Mouse (Mus musculus) intestine, embryonic 15.5 days (tissue): ENCODE data around the gene Nop16. TPM values are rescaled to one million over a fixed set of nuclear protein-coding genes. Genes with fewer than 3 reads are reported as not detected.

Experiments
- ATAC-seq: fragments of 200-750 bp; cut with Nextera tagmentation; 2 replicates; pipeline ENCODE4 v1.8.0; 2017; ENCODE audit warnings: moderate TSS enrichment, moderate library complexity
- H3K27ac ChIP-seq: fragments of 300-500 bp; sonication (generic); 2 replicates; pipeline ENCODE4 v1.5.1; 2015; ENCODE audit warnings: mild to moderate bottlenecking, inconsistent platforms
- H3K27me3 ChIP-seq: fragments of 300-500 bp; sonication (generic); replicated peaks from 2 replicates; pipeline ENCODE4 v1.6.1; 2015; ENCODE audit warnings: inconsistent platforms
- H3K36me3 ChIP-seq: fragments of 300-500 bp; sonication (generic); 2 replicates; pipeline ENCODE4 v1.6.1; 2015; ENCODE audit warnings: inconsistent platforms
- H3K4me1 ChIP-seq: fragments of 300-500 bp; sonication (generic); replicated peaks from 2 replicates; pipeline ENCODE4 v1.6.1; 2015; ENCODE audit warnings: inconsistent platforms
- H3K4me2 ChIP-seq: fragments of 300-500 bp; sonication (generic); replicated peaks from 2 replicates; pipeline ENCODE4 v1.6.1; 2015; ENCODE audit warnings: mild to moderate bottlenecking, inconsistent platforms
- H3K4me3 ChIP-seq: fragments of 300-500 bp; sonication (generic); replicated peaks from 2 replicates; pipeline ENCODE4 v1.5.1; 2015; ENCODE audit warnings: inconsistent platforms
- H3K9ac ChIP-seq: fragments of 300-500 bp; sonication (generic); 2 replicates; pipeline ENCODE4 v1.6.1; 2015; ENCODE audit warnings: inconsistent platforms
- H3K9me3 ChIP-seq: fragments of 300-500 bp; sonication (generic); 2 replicates; pipeline ENCODE4 v1.6.1; 2016; ENCODE audit warnings: inconsistent platforms
- WGBS: fragments of 180-500 bp; shearing (Covaris S2); methylation state at CpG from one replicate; pipeline ENCODE4 v1.1.7; 2015; 5-methylcytosine and 5-hydroxymethylcytosine counted together
- polyA plus RNA-seq: library from polyadenylated mRNA; unstranded; fragments of >200 nt; fragmentation: Nextera tagmentation; extraction: Ambion mirVana; gene quantifications from 2 replicates; pipeline ENCODE4 v1.2.1, GENCODE M21; 2015

Gene Nop16
- polyA plus RNA-seq, 1 experiment from 2014 or later, result 86.1 TPM

DNA sequence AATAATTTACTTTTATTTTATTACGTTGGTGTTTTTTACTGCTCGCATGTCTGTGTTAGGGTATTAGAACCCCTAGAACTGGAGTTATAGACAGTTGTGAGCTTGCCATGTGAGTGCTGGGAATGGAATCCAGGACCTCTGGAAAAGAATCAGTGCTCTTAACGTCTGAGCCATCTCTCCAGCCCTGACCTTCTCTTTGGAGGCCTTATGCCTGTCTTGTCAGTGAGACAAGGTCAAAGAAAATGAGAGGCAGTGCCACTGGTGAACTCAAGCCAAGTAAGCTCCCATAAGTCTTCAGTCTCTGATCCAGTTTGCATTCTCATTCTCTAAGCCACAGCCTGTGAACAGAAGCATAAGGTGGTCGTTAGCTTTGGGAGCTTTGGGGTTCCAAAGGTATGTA, 19.2 kb downstream of the Nop16 start:
- H3K4me1 ChIP-seq, result peaks cover 5% of the 10 kb centered on the region
- no peak overlapping the region for H3K4me2 ChIP-seq
- H3K9me3 ChIP-seq, result no peaks in the 10 kb centered on the region
- no peak overlapping the region for H3K27ac ChIP-seq
- ATAC-seq, result no peak
- no peak overlapping the region for H3K4me3 ChIP-seq
- no peak overlapping the region for H3K9ac ChIP-seq
- 76% methylated on average over 4 of the region's 4 CpGs for WGBS
- H3K27me3 ChIP-seq, result no peaks in the 10 kb centered on the region
- no peaks in the 10 kb centered on the region for H3K36me3 ChIP-seq

DNA sequence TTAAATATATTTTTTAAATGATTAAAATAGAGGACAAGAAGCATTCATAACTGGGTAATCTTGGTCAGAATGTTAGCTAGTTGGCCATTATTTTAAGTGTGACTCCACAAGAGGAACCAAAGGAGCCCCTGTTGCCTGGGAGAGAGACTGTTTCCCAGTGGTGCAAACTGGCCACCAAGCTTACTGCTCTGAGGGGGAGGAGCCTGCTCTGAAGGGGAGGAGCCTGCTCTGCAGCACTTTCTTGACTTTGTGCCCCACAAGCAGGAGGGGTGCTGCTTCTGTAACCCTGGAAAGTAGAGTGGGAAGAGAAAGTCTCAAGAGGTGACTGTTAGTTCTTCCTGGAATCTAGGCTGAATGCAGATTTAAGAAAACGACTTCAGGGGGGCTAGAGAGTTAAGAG, 20.6 kb downstream of the Nop16 start:
- Histone ChIP-seq H3K27ac (no peak overlapping the region), H3K27me3 (no peaks in the 10 kb centered on the region), H3K4me1 (peaks cover 8% of the 10 kb centered on the region; the same call in 1 of the 2 replicates), H3K4me3 (no peak overlapping the region), H3K4me2 (no peak overlapping the region), H3K9ac (no peak overlapping the region), H3K9me3 (no peaks in the 10 kb centered on the region), H3K36me3 (no peaks in the 10 kb centered on the region)
- ATAC-seq, result no peak
- WGBS, result 56% methylated on average over 1 of the region's 1 CpGs

DNA sequence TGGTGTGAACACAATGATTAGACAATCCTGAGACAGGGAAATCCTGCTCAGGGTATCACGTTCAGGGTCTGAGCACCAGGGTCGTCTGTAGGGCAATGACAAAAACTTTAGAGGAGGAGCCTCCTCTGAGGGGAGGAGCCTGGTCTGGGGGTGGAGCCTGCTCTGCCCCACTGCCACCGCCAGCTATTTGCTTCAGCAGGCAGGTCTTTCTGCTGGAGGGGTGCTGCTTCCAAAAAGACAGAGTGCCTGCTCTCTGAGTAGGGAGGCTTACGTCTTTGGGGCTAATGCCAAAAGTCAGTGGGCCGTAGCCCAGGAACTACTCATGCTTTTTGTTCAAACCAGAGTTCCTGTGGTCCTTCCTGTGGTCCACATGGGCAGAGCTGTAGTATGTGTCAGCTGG, 21.5 kb downstream of the Nop16 start:
- no peak for ATAC-seq
- Histone ChIP-seq H3K36me3 (no peaks in the 10 kb centered on the region), H3K4me2 (no peak overlapping the region), H3K4me1 (peaks cover 11% of the 10 kb centered on the region; the same call in 1 of the 2 replicates), H3K9ac (no peak overlapping the region), H3K27me3 (no peaks in the 10 kb centered on the region), H3K9me3 (no peaks in the 10 kb centered on the region), H3K4me3 (no peak overlapping the region), H3K27ac (no peak overlapping the region)
- WGBS, result 45% methylated on average over 5 of the region's 5 CpGs

DNA sequence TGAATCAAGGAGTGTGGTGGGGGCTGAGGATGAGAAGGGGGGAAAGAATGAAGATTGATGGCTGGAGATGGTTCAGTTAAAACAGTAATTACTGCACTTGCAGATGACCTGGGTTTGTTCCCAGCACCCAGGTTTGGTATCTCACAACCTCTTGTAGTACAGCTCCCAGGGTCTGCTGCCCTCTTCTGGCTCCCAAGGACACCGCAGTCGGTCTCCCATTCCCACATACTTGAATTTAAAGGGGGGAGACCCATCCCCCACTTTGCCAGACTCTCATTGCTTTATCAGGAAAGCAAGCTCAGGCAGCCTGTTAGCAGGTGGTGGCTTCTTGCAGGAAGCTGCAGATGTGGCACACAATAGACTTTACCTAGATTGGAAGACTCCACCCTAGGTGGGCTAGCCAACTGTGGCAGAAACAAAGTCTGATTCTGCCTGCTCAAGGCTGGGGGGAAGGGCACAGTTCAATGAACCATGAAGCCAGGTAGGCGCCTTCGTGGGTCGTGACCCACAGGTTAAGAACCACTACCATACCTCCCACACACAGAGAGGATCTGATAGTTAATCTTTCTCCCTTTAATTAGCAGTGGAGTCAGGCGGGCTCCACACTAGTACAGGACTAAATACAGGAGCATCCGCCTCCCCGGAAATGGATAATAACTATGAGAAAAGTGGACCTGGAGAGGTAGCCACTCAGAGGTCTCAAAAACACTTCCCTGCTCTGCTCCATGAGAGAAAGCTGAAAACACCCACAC, 24.1 kb downstream of the Nop16 start:
- ATAC-seq, result peak; percentile 61
- no peaks in the 10 kb centered on the region for H3K9me3 ChIP-seq
- no peak overlapping the region for H3K9ac ChIP-seq
- peak overlapping the region; percentile 29; the same call in 1 of the 2 replicates for H3K27ac ChIP-seq
- H3K36me3 ChIP-seq, result peaks cover 2% of the 10 kb centered on the region
- H3K4me3 ChIP-seq, result peak overlapping the region; percentile 99
- WGBS, result 44% methylated on average over 8 of the region's 8 CpGs
- peak overlapping the region; percentile 87 for H3K4me2 ChIP-seq
- H3K27me3 ChIP-seq, result no peaks in the 10 kb centered on the region
- H3K4me1 ChIP-seq, result peaks cover 11% of the 10 kb centered on the region; the same call in 1 of the 2 replicates

DNA sequence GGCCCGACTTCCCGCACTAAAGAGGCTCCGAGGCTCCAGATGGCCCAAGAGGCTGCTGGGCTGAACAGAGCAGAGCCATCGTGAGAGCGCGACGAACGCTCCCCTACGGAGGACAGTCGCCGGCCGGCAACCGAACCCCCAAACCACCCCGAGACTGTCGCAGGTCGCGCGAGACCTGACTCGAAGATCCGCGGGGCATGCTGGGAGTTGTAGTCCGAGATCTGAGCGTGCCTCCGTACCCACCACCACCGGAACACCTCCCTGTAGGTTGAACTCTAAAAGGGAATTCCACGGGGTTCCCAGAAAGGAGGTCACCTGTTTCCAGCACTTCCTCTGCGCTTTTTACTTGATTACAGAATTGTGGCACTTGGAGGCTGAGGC, 24.7 kb downstream of the Nop16 start, which contains the start of gene 4833439L19Rik:
4833439L19Rik (minus strand) TSS at position 235 of the 381 bp plus-strand sequence.
- Histone ChIP-seq H3K27ac (peak within 1 kb of the TSS; percentile 32; the same call in 1 of the 2 replicates), H3K4me3 (peak within 1 kb of the TSS; percentile 99), H3K36me3 (peaks cover 4% of the 10 kb centered on the region), H3K4me2 (peak within 1 kb of the TSS; percentile 87), H3K9me3 (no peaks in the 10 kb centered on the region), H3K4me1 (peaks cover 11% of the 10 kb centered on the region; the same call in 1 of the 2 replicates), H3K27me3 (no peaks in the 10 kb centered on the region), H3K9ac (peak within 1 kb of the TSS; percentile 96)
- WGBS, result under 1% methylated on average over 27 of the region's 27 CpGs
- peak; percentile 96 for ATAC-seq

DNA sequence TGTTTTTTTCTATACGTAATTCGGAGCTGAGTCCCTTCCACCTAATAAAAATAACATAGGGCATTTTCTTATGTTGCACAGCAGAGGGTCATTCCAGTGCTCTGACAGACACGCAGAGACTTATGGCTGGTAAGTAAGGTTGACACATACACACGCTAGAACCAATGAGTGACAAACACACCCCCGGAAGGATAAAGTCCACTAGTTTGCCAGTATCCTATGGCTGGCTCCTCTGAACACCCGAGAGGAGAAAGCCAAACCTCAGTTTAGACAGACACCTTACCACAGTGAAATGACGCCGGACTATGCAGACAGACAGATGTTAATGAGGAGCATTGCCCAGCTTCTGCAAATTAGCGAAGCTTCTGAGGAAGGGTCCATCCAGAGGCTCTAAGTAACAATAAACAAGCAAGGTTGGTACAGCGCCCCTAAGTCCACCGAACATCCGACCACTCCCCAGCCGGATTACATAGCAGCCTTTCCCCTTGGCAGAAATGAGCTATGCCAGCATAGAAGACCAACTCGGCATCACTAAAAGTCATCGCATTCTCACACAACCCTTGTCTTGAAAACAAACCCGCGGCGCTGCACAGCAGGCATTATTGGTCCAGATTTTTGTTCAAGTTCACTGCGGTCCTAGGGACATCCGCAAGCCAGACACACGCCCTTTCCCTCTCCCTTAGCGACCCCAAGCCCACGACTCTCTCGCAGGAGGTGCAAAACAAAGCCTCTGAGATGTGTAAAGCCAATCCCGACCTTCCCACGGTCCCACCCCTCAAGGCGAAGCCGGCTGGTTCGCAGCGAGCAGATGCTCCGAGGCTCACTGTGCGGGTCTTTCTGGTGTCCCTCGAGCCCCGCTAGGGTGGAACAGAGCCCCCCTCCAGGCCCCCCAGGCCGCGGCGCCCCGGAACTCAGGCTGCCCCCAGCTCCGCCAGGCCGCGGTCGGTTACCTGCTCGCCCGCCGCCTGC, 25.4 kb downstream of the Nop16 start:
- Histone ChIP-seq H3K4me2 (peak overlapping the region; percentile 87), H3K9me3 (no peaks in the 10 kb centered on the region), H3K36me3 (peaks cover 6% of the 10 kb centered on the region), H3K4me1 (peaks cover 11% of the 10 kb centered on the region; the same call in 1 of the 2 replicates), H3K27me3 (no peaks in the 10 kb centered on the region), H3K4me3 (peak overlapping the region; percentile 99), H3K27ac (peak overlapping the region; percentile 32; the same call in 1 of the 2 replicates), H3K9ac (peak overlapping the region; percentile 96)
- WGBS, result 9% methylated on average over 45 of the region's 45 CpGs
- peak; percentile 57 for ATAC-seq

DNA sequence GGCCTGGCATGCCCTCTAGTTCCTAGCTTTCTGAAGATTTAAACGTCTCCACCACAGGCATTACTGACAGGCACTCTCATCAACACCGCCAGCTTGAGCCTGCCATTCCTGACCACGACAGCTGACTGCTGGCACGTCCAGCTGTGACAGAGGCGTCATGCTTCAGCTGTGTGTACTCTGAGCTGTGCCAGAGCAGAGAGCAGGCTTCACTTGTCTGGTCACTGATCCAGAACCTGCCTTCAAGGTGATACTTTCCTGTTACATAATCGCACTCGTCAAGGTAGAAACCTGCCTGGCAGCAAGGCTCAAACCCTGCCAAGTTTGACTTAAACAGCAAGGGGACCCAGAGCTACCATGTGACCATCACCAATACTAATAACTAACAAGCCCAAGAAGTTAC, 27.3 kb downstream of the Nop16 start:
- Histone ChIP-seq H3K4me2 (no peak overlapping the region), H3K4me3 (no peak overlapping the region), H3K27me3 (no peaks in the 10 kb centered on the region), H3K4me1 (peaks cover 11% of the 10 kb centered on the region; the same call in 1 of the 2 replicates), H3K27ac (no peak overlapping the region), H3K36me3 (peaks cover 15% of the 10 kb centered on the region), H3K9me3 (no peaks in the 10 kb centered on the region), H3K9ac (no peak overlapping the region)
- 87% methylated on average over 7 of the region's 7 CpGs for WGBS
- ATAC-seq, result no peak

DNA sequence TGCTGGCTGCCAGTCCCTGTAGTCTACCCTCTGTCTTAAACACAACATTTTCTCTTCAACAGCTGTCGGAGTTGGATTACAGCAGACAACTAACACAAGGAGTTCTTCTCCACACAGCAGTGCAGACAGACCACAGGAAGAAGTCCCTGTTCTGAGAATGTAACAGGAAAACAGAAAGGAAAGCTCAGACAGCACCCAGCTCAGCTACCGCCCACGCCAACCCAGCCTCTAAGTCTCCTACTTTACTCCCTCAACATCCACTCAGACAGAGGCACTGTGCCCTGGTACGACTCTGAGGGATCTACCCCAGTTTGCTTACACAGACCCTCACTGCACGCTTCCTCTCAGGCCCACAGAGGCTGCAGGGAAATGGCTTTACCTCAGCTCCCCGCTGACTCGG, 29.3 kb downstream of the Nop16 start:
- no peak overlapping the region for H3K9ac ChIP-seq
- H3K9me3 ChIP-seq, result no peaks in the 10 kb centered on the region
- H3K4me3 ChIP-seq, result no peak overlapping the region
- H3K36me3 ChIP-seq, result peaks cover 25% of the 10 kb centered on the region
- WGBS, result 94% methylated on average over 7 of the region's 7 CpGs
- no peaks in the 10 kb centered on the region for H3K27me3 ChIP-seq
- no peak overlapping the region for H3K27ac ChIP-seq
- H3K4me2 ChIP-seq, result no peak overlapping the region
- peaks cover 8% of the 10 kb centered on the region; the same call in 1 of the 2 replicates for H3K4me1 ChIP-seq
- no peak for ATAC-seq

DNA sequence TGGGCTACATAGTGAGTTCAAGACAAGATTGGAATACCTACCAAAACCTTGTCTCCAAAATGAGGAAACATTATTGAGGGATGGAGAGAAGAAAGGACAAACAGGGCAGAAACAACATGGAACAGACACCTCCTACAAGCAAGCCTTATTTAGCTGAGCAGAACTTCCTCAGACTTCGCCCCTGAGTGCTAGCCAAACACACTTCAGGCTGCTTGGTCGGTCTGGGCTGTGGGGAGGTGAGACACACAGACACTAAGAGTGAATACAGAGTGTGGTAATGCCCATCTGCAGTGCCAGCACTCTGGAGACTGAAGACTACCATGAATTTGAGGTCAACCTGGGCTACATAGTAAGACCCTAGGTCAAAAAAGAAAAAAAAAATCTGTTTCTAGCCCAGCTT, 30.2 kb downstream of the Nop16 start:
- H3K27me3 ChIP-seq, result no peaks in the 10 kb centered on the region
- no peak overlapping the region for H3K27ac ChIP-seq
- no peak overlapping the region for H3K9ac ChIP-seq
- H3K9me3 ChIP-seq, result no peaks in the 10 kb centered on the region
- WGBS, result 93% methylated on average over 2 of the region's 2 CpGs
- peaks cover 25% of the 10 kb centered on the region for H3K36me3 ChIP-seq
- no peak for ATAC-seq
- no peak overlapping the region for H3K4me2 ChIP-seq
- peaks cover 5% of the 10 kb centered on the region; the same call in 1 of the 2 replicates for H3K4me1 ChIP-seq
- H3K4me3 ChIP-seq, result no peak overlapping the region

DNA sequence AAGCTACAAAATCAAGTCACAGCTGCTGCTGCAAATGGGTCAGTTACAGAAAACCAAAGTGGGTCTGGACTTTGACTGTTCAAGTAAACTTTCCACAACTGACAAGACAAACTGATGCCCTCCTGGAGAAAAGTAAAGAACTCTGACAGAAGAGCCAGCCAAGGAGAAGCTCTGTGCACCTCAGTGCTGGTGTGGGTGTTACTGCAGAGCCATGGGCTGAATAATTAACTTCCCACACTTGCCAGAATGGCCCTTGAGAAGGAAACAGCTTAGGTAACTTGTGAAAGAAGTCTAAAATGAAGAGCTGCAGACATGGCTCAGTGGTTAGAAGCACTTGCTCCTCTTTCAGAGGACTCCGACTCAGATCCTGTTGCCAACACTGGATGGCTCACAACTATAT, 32.2 kb downstream of the Nop16 start:
- peaks cover 40% of the 10 kb centered on the region for H3K36me3 ChIP-seq
- ATAC-seq, result no peak
- no peak overlapping the region for H3K4me3 ChIP-seq
- no peak overlapping the region for H3K4me2 ChIP-seq
- H3K27ac ChIP-seq, result no peak overlapping the region
- WGBS, result 93% methylated on average over 1 of the region's 1 CpGs
- H3K4me1 ChIP-seq, result no peaks in the 10 kb centered on the region
- no peaks in the 10 kb centered on the region for H3K27me3 ChIP-seq
- H3K9me3 ChIP-seq, result no peaks in the 10 kb centered on the region
- no peak overlapping the region for H3K9ac ChIP-seq

DNA sequence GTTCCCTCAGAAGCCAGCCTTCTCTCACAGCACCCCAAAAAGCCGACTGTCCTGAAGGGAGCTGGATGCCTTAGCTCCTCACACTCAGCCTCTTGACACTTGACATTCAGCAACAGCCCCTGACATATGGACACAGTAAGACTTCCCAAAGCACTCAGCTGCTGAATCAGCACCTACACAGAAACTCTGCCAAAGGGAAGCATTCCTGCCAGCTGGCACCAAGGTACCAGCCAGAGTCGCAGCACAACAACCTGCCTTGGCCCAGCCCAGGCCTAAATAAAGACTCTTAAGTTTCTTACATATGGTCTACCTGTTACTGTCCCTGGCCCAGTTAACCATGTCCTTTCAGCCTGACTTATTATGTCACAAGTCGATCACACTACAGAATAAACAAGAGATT, 33.1 kb downstream of the Nop16 start:
- H3K4me1 ChIP-seq, result no peaks in the 10 kb centered on the region
- H3K27ac ChIP-seq, result no peak overlapping the region
- WGBS, result 92% methylated on average over 3 of the region's 3 CpGs
- no peaks in the 10 kb centered on the region for H3K27me3 ChIP-seq
- no peak overlapping the region for H3K4me2 ChIP-seq
- peaks cover 40% of the 10 kb centered on the region for H3K36me3 ChIP-seq
- no peaks in the 10 kb centered on the region for H3K9me3 ChIP-seq
- H3K4me3 ChIP-seq, result no peak overlapping the region
- H3K9ac ChIP-seq, result no peak overlapping the region
- no peak for ATAC-seq

DNA sequence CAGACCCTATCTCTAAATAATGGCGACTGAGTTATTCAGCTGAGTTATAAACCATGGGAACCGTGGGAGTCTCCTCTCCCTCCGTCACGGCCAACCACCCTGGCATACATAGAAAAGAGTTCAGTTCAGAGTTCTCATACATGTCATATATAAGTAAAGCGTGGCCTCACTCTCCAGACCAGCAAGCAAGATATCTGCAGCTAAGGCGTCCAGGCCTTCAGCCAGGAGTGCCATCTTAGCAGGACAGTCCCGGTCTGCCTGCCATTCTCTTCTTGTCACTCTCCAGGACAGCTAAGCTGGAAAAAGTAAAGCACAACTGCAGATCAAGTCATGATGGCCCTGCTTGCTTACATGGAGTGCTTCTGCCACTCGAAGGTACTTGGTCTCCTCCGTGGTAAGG, 33.7 kb downstream of the Nop16 start:
- no peak for ATAC-seq
- Histone ChIP-seq H3K27me3 (no peaks in the 10 kb centered on the region), H3K4me1 (no peaks in the 10 kb centered on the region), H3K9me3 (no peaks in the 10 kb centered on the region), H3K9ac (no peak overlapping the region), H3K36me3 (peaks cover 43% of the 10 kb centered on the region), H3K4me3 (no peak overlapping the region), H3K4me2 (no peak overlapping the region), H3K27ac (no peak overlapping the region)
- 84% methylated on average over 9 of the region's 9 CpGs for WGBS
